Mouse (Mus musculus) E14TG2a.4 (cell line): ENCODE results near the gene Cspg5.

Source experiments
- CTCF ChIP-seq: conservative IDR thresholded peaks from 2 replicates; pipeline ENCODE4 v1.5.1; 2014; ENCODE audit warnings: low read length
- NANOG ChIP-seq: IDR thresholded peaks from 2 replicates; pipeline ENCODE4 v1.6.1; 2014; ENCODE audit warnings: borderline replicate concordance, low read length, mixed read lengths

DNA sequence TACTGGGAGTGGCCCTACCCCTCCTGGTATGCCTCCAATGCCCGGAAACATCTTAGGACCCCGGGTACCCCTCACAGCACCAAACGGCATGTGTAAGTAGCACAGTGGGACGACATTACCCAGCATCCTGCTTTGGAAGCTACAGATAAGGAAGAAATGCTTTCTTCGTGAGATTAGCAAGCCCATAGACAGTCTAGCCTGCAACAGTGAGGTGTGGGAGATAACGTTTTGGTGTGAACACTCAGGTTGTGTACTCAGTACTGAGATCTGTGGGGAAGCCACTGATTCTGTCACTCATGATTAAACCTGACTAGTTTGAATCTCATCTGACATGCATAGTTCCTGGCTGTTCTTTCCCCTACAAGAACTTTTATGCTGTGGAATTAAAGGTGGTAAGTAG lies 8.6 kb upstream of the Cspg5 start:
- TF ChIP-seq CTCF (no peak), NANOG (no peak)
